Mouse (Mus musculus) liver, postnatal 0 days (tissue): ENCODE results near the gene Serpina10.

Experiments used
- CTCF ChIP-seq: sonication (generic); IDR thresholded peaks from 2 replicates; pipeline ENCODE4 v1.5.1; 2016; ENCODE audit warnings: antibody characterized with exemption, low read depth
- EP300 ChIP-seq: IDR thresholded peaks from 2 replicates; pipeline ENCODE4 v1.6.1; 2016; ENCODE audit warnings: antibody characterized with exemption, low read depth, mild to moderate bottlenecking

- TF ChIP-seq CTCF (no peak), EP300 (no peak)
Measured at GRCm38 (mm10) chr12:103655123-103656044, 24.1 kb upstream of the Serpina10 start.
